ENCODE assay signal across 13 mouse cellular contexts in the genomic region with DNA sequence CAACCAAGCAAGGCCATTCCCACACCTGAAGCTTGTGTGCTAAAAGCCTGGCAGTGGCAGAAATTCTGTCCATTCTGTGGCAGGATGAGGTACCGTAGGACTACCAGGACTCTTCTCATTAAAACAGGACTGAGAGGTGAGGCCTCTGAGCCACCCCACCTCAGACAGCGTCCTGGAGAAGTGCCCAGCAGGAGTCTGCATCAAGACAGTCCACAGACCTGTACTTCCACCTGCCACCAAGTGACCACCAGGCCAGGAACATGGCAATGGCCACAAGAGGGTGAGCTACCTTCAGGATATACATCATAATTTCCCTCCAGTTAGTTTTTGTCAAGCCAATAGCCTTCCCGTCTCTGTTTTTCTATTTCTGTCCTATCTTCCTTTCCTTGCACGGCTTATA. TPM values are rescaled to one million over a fixed set of nuclear protein-coding genes. Genes with fewer than 3 reads are reported as not detected.
A peak's percentile ranks its signal among the peaks of the same experiment; 100 is the strongest.
DNase-seq lines count a peak whose midpoint lies in the region; ATAC-seq and TF ChIP-seq lines count a peak whose summit lies in the region.
"Had no signal": no experiment of that assay in that cellular context is flagged by ENCODE, and none has a peak within 500 bp of the region (broad histone marks: within the 10 kb centered on the region; RNA-seq: fewer than 3 reads in every experiment).

No protein-coding gene starts in this region.

- no peak; the same call in 1 of the 2 replicates for TF ChIP-seq CTCF in gastrocnemius, adult 2 months (IDR thresholded peaks at IDR 0.05)

- no peak for ATAC-seq in activated CD4-positive, CD25-positive, alpha-beta regulatory T cell, adult 4 months

- peak overlapping the region; percentile 91 for H3K27ac ChIP-seq in gastrocnemius, adult 2 months
- H3K27ac ChIP-seq: midbrain, embryonic 10.5 days had no signal

- peak; percentile 31 for DNase-seq in gastrocnemius, adult 2 months
- no peak for DNase-seq in gastrocnemius, postnatal 10 days
- DNase-seq in kidney, adult 11 months: peak; percentile 11
- DNase-seq in kidney, postnatal 10 days: no peak
- peak; percentile 14 to 46 for DNase-seq in urinary bladder, postnatal 4 days (ENCODE audit: low spot score in 2 of 2)
- DNase-seq in urinary bladder, adult 18-20 months (ENCODE audit: low spot score in 2 of 2): no peak
- no peak for DNase-seq in frontal cortex, adult 2 months (ENCODE audit: extremely low spot score in 1 of 2, low spot score in 1 of 2)

- intact Hi-C loops in gastrocnemius, adult 2 months (cut with DNase I): no loop called here

- H3K4me3 ChIP-seq in gastrocnemius, adult 2 months: peak overlapping the region; percentile 25; the same call in 1 of the 2 replicates
- H3K4me3 ChIP-seq: midbrain, embryonic 10.5 days; myocyte had no signal

RNA-seq across cellular contexts. Expression of a gene that starts 16.8 kb away (rescaled TPM):
- total RNA-seq in gastrocnemius, adult 2 months (2021): 10 to 100 TPM; 18.7 to 21.0 TPM
- 10 to 100 TPM; 12.3 to 16.1 TPM for total RNA-seq in gastrocnemius, postnatal 10 days (2021)
- 10 to 100 TPM in 1 of 2 experiments, 1 to 10 TPM in 1; 9.8 to 11.1 TPM for polyA plus RNA-seq in activated CD4-positive, CD25-positive, alpha-beta regulatory T cell, adult 4 months (2017; shearing (Covaris generic))
- polyA plus RNA-seq in frontal cortex, adult 2 months (2012; rRNA removed): 44.5 and 48.0 TPM in 2 replicates
- polyA plus RNA-seq: G1E had no signal

RNA-seq across cellular contexts. Expression of a gene that starts 33.5 kb away (rescaled TPM):
- 10 to 100 TPM; 45.4 to 52.3 TPM for total RNA-seq in gastrocnemius, adult 2 months (2021)
- 10 to 100 TPM; 17.6 to 20.1 TPM for total RNA-seq in gastrocnemius, postnatal 10 days (2021)
- 1 to 10 TPM; 7.4 to 9.7 TPM for polyA plus RNA-seq in activated CD4-positive, CD25-positive, alpha-beta regulatory T cell, adult 4 months (2017; shearing (Covaris generic))
- 40.7 and 41.4 TPM in 2 replicates for polyA plus RNA-seq in frontal cortex, adult 2 months (2012; rRNA removed)

RNA-seq across cellular contexts. Expression of a gene that starts 35.9 kb away (rescaled TPM):
- total RNA-seq in gastrocnemius, adult 2 months (2021): under 1 TPM; 0.50 to 0.69 TPM
- under 1 TPM; 0.16 to 0.27 TPM for total RNA-seq in gastrocnemius, postnatal 10 days (2021)
- under 1 TPM; 0.04 to 0.55 TPM for polyA plus RNA-seq in activated CD4-positive, CD25-positive, alpha-beta regulatory T cell, adult 4 months (2017; shearing (Covaris generic))
- 2.0 and 2.2 TPM in 2 replicates for polyA plus RNA-seq in frontal cortex, adult 2 months (2012; rRNA removed)
- total RNA-seq: common myeloid progenitor, adult 5-6 weeks; granulocyte monocyte progenitor cell, adult 5-6 weeks had no signal
- polyA plus RNA-seq: G1E had no signal

Comparison
In these comparisons a context has a peak if more than half of its experiments do, and no peak if none do; other contexts are left out.
1. DNase-seq: peak in gastrocnemius, adult 2 months (single experiment), kidney, adult 11 months (single experiment) and urinary bladder, postnatal 4 days (2 of 2); none in gastrocnemius, postnatal 10 days (single experiment), kidney, postnatal 10 days (single experiment), urinary bladder, adult 18-20 months (0 of 2) and frontal cortex, adult 2 months (0 of 2).